Mouse (Mus musculus): ENCODE data around the gene Snx33.

Gene Snx33

GRCm38 (mm10) chr9:56889817-56890216 is 38.4 kb downstream of the Snx33 start:
- DNase-seq = peak; percentile 50 to 68

DNA sequence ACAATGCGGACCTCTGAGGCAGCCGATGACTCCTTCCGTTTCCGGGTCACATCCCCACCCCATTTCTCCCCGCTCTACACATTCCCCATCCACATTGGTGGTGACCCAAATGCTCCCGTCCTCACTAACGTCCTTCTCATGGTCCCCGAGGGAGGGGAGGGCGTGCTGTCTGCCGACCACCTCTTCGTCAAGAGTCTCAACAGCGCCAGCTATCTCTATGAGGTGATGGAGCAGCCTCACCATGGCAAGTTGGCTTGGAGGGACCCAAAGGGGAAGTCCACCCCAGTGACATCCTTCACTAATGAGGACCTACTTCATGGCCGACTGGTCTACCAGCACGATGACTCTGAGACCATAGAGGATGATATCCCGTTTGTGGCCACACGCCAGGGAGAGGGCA is 40.6 kb downstream of the Snx33 start:
- DNase-seq = no peak

DNA sequence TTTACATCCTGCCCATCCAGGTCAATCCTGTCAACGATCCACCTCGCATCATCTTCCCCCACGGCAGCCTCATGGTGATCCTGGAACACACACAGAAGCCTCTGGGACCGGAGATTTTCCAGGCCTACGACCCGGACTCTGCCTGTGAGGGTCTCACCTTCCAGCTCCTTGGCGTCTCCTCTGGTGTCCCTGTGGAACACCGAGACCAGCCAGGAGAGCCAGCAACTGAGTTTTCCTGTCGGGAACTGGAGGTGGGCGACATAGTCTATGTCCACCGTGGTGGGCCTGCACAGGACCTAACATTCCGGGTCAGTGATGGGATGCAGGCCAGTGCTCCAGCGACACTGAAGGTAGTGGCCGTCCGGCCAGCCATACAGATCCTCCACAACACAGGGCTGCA is 41.6 kb downstream of the Snx33 start:
- DNase-seq = no peak

GRCm38 (mm10) chr9:56886113-56886512 is 42.1 kb downstream of the Snx33 start:
- no peak for DNase-seq

DNA sequence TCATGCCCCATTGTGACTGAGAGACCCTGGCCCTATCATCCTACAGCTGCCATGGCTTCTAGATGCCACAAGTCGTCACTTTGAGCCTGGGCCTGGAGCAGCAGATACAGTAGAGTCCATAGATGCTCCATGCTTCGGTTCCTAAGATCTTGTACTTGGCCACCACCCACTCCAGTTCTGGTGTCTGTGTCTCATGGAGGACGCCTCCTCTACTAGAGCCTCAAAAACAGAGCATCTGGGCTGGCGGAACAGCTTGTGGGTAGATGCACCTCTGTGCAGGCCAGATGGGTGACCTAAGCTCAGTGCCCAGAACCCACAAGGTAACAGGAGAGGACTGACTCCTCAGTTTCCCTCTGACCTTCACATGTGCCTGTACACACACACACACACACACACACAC is 43.8 kb downstream of the Snx33 start:
- DNase-seq = no peak

GRCm38 (mm10) chr9:56883470-56883869 is 44.7 kb downstream of the Snx33 start:
- DNase-seq = no peak

DNA sequence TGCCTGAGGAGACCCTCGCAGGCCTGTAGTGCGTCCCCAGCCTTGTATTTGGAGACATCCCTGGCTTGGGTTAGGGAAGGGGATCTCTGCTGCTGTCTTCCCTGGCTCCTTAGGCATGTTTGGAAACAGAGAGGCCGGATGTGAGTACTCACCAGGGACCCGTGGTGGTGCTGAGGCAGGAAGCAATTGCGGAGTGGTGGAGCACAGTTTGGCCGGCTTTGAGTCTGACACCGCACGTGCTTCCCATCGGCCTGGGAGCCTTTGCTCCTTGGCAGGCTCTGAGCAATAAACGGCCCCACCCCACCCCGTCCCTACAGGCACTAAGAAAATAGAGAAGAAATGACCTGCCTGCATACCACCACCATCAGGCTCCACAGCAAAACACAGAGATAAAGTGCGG is 45.4 kb downstream of the Snx33 start:
- DNase-seq = no peak

DNA sequence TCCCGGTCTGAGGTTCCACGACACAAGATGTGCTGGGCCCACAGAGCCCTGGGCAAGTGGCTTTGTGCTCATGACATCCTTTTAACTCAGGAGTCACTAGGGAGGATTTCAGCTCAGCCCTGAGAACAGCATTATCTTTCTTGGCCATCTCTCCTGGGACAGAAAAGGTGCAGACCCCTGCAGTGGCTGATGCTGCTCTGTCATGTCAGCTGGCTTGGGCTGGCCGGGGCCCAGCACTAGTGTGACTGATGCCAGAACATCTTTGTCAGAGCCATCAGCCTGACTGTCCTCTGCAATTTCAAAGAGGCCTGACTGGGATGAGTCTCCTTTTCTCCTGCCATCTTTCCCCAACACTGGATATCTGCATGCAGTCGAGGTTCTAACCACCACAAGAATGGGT is 45.9 kb downstream of the Snx33 start:
- DNase-seq = no peak

DNA sequence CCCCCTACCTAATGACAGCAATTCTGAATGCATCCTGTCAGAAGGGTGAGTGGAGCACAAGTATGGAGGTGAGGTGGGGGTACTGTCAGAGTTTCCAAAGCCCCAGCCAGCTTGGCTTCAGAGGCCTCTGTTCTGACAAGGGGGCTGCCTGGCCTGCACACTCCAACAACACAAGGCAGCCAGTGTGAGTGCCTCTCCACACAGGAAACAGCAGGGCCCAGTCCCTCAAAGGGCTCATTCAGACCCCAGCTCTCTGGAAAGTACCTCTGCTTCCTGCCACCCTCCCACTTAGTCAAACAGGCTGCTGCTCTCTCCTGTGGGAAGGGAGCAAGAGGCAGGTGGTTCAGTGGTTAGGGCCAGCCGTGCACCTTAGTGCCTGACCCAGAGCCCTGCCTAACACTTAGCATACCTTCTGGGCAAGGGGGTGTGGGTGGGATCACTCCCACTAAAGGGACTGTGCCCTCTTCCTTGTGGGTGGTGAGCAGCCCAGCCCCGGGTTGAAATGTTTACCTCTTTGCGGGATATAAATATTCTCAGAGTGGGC is 46.6 kb downstream of the Snx33 start:
- DNase-seq = no peak

DNA sequence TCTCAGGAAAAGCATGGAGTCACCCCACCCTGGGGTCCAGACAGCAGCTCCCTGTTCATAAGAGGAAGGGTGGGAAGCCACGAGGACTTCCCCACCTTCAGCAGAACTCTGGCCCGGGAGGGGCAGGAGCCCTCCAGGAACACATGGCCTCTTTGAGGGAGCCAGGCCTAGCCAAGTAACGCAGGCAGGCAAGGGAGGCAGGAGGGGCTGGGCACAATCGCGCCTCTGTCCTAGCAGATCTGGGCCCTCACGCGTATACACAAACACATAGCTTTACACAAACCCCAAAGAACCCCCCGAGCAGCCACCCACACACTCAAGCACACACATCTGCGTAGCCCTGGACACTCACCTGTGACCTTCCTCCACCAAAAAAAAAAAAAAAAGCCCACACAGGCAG is 47.4 kb downstream of the Snx33 start:
- DNase-seq = no peak

DNA sequence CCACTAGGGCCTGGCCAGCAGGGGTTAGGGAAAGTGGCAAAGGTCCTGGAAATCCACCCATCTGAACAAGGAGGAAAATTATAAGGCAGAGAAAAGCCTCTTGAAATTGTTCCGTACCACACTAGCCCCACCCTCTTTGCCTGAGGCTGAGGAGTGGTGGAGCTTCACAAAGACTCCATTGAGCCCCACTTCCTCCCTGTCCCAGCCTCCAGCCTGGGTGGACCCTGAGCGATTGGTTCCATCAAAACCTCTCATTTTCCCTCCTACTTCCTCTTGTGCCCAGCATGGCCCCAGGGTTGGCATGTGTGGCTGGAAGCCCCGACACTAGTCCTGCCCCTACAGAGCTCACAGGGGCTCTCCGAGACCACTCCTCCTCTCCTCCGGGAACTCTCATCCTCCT is 50.9 kb downstream of the Snx33 start:
- DNase-seq = no peak

DNA sequence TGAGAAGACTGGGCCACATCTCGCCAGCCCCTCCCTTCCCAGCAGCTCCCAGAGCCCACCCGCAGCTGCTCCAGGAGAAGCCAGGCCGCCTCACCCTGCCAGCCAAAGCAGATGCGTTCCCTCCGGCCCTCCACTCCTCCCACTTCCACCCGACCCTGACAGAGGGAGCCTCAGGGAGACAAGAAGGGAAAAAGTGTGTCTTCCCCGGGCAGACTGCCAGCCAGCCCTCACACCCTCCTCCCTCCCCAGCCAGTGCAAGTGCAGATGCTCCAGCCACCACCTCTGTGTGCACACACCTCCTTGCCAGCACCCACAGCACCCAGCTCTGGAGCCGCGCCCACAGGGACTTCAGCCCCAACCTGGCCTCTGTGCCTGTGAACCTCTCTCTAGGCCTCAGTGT is 51.4 kb downstream of the Snx33 start:
- DNase-seq = no peak

GRCm38 (mm10) chr9:56873097-56873496 is 55.1 kb downstream of the Snx33 start:
- no peak for DNase-seq

DNA sequence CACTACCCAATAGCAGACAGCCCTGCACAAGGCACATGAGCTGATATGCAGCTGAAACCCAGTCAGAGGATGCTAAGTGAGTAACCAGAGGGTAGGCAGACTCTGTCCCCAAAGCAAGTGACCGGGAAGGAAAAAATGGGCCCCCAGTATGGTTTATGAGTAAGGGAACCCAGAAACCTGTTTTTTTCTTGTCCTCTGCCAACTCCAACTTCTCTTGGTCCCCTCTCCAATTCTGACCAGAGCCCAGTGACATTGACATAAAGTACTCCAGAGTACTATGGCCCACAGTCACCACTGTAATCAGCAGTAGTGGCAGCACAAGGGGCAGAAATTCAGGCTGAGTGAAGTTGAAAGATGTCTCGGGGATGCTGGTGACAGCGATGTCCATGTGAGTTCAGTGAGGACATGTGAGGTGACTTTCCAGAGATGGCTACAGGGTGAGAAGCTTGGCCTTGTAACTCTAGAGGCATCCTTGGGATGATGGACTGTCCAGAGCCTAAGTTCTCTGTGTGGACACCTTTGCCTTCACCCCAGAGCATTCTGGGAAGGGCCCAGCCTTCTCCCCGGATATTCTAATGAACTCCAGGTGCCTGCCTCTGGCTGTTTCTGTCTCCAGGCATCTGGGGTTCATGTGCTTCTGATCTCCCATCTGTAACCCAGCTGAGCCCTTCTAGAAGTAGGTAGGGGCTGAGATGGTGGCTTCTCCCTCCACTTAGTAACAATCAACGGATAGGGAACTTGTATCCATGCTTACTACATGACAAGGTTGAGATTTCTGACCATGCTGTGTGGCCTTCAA is 55.9 kb downstream of the Snx33 start:
- DNase-seq = no peak

DNA sequence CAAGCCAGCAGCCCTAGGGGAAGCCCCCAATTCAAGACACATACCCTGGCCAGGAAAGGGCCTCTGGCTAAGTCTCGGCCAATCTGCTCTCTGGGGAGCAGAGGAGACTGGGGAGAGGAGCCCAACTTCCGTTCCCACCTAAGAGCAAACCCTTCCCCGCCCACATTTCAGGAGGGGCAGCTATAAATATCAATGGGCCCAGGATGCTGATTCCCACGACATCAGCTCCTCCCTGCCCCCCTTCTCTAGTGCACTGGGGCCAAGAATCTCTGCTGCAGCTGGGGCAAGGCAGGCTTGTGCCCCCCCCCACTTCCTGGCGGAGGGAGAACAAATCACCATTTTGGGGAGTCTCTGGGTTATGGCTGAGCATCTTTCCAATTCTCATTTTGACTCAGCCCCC is 57.0 kb downstream of the Snx33 start:
- DNase-seq = peak; percentile 26 to 31

DNA sequence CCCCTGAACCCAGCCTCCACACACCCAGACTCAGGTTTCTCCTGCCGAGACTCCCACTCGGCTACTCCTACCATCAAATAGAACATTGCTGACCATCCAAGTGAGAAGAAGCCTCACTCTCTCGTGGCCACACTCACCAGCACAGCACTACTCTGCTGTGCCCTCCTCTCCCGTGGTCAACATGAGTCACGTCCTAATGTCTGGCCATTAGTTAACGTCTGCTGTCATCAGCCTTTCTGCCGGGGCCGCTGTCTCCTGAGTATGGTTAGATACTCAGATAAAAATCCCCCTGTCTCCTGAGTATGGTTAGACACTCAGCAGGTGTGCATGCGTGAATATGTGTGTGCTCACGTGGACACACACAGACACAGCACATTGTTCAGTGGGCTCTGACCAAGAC is 57.4 kb downstream of the Snx33 start:
- no peak for DNase-seq

DNA sequence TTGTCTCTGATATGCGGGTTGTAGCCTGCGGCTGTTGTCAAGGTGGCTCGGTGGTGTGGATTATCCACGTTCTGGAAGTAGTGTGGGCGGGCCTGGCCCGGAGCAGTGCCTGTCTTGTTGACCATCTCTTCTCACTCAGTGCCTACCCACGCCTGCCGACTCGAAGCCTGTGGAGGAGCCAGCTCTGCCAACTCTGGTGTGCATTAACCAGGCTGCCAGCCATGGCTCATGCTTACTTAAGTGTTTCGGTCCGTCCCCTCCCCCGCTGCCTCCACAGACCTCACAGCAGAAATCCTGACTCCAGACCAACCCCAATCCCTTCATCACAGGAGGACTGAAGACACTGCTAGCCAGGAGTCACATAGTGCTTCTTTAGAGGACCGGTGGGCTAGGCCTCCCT is 58.6 kb downstream of the Snx33 start:
- no peak for DNase-seq

- no peak for DNase-seq
These were observed 59.9 kb downstream of the Snx33 start for GRCm38 (mm10) chr9:56868292-56868691.
